Mouse (Mus musculus): ENCODE data around the gene Svip.

The Svip gene

DNA sequence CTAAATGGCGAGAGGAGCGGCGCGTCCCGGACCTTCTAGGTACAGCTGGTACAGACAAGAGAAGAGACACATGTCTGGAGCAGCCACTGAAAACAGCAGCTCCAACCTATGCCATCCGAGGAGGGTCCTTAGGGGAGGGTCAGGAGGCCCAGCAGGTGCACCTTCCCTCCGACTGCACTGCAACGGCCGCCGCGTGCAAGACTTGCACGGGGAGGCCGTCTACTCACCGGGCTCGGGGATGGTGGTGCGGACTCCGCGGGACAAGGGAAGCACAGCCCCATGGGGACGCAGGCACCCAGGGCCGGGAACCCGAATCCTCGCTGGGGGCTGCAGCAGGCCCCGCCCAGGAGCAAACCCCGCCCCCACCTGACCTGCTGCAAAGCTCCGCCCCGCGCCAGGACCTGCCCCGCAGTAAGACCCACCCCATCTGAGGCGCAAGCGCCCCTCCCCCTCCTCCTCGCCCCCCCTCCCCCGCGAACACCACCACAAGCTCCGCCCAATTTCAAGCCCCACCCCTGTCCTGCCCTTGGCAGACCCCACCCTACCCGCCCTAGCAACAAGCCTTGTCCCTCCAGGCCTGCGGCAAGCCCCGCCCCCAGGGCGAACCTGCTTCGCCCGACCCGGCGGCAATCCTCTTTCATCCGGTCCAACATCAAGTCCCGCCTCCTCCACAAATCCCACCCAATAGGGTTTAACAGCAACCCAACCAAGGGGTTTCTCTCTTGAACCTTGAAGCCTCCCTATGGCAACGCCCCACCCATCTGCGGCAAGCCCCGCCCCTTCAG is at the start of gene Svip:
Svip (minus strand) TSS at position 508 of the 785 bp plus-strand sequence.
- DNase-seq (ENCODE audit: low read depth, low spot score) = peak; percentile 95

GRCm38 (mm10) chr7:52037600-52038582 is 32.1 kb upstream of the Svip start:
- DNase-seq (ENCODE audit: low read depth, low spot score) = peak; percentile 18

DNA sequence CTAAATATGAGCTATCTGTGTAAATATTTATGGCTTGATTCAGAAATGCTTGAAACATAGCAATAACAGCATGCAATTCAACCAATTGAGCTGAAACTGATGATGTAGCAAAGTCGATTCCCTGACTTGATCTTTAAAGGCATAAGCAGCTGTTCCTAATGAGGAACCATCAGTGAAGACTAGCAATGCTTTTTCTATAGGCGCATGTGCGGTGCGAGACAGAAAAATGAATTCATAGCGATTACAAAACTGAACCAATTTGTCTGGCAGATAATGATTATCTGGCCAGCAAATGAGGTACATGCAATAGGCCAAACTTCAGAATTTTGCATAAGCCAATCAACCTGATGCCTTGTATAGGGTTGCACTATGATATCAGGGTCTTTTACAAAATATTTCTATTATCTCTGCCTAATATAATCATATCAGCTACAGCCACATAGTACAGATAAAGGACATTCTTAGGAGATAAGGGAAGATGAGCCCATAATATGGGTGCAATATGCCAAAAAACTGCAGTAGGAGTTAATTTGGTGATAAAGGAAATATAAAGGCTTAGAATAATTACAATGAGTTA is 18.3 kb upstream of the Svip start:
- DNase-seq (ENCODE audit: low read depth, low spot score) = no peak

DNA sequence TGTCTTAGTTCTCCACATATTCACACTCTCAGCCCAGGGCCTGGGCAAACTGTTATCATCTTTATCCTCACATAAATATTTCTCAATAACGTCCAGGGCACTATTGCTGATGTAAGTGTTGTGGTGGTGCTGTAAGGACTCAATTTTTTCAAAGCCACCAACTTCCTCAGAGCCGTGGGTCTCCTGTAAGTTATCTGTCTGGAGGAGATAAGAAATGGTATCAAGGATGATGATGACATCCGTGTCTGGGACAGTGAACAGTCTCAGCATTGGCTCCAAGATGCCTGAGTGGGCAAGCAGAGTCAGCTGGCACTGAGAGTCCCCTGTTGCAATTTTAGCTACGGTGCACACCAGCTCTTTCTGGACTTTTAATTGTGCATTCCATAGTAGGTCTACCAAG is 16.2 kb upstream of the Svip start:
- no peak for DNase-seq (ENCODE audit: low read depth, low spot score)

- DNase-seq (ENCODE audit: low read depth, low spot score) = no peak
Measured at GRCm38 (mm10) chr7:52015628-52016027, 9.8 kb upstream of the Svip start, which contains the start of gene 1700015G11Rik. Gene 1700015G11Rik (minus strand): TSS chr7:52015728.

DNA sequence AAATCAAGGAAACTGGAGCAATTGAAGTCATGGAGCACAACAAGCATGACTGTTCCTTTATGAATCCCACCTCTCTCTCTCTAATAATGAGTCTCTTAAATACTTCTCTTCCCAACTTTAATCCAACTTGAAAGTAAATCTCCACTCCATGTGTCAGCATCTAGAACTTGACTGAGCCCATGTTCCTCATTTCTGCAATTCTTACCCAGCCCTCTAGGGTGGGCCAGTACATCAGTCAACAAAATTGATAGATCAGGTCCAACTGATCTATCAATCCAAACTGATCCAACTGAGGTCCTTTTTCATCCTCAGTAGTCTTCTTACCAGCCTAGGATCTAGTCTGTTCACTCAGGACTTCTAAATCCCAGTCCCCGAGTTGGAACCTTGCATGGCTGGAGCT is 9.4 kb upstream of the Svip start:
- no peak for DNase-seq (ENCODE audit: low read depth, low spot score)

GRCm38 (mm10) chr7:52013457-52013856 is 7.6 kb upstream of the Svip start:
- no peak for DNase-seq (ENCODE audit: low read depth, low spot score)

DNA sequence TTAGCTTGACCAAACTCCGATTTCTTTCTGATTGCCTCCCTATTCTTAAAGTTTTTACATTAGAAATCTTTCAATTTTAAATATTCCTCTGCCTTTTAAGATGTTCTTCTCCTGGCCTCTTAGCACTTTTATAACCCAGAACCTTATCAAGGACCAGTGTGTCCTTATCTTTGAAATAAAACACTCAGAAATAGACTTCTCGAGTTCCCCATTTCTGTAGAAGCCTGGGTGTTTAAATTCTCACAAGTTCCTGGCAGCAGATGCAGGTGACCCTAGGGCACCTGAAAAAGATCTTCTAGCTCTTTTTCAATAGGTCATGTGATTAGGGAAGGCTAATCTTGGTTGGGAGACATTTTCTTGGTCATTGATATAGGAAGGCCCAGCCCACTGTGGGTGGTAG is 1.3 kb upstream of the Svip start:
- no peak for DNase-seq (ENCODE audit: low read depth, low spot score)

DNA sequence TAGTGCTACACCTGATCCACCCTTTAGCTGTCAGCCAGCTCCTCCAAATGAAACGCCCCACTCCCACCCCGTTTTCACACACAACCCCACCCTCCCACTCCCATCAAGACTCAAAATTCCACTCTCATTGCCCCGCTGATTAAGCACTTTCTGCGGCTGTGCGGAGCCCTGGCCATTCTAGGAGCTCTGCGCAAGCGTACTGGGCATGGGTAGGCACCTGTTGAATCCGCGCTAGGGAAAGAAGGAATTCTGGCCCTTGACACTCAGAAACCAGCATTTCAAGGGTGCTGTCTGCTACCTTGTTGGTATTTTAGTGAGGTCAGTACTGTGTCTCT is 445 bp upstream of the Svip start:
- DNase-seq (ENCODE audit: low read depth, low spot score) = no peak

DNA sequence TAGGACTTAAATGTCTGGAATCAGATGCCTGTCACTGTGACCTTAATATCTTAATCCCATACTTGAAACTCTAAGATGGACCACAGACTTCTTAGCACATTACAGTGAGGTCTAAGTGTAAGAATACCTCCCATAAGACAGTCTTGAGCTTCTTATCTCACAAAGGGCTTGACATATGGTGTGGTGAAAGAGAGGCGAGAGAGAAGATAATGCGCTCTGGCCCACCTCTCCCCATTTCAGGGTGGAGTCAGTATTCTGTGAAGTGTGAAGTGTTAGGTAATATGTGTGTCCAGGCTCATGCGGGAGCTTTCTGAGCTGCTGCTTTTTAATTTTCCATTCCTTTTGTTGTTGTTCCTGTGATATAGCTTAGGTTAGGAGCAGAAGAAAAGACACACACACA is 14.8 kb downstream of the Svip start:
- peak; percentile 34 for DNase-seq (ENCODE audit: low read depth, low spot score)

GRCm38 (mm10) chr7:51986909-51987308 is 18.9 kb downstream of the Svip start:
- no peak for DNase-seq (ENCODE audit: low read depth, low spot score)

GRCm38 (mm10) chr7:51985763-51986162 is 20.1 kb downstream of the Svip start:
- no peak for DNase-seq (ENCODE audit: low read depth, low spot score)

DNA sequence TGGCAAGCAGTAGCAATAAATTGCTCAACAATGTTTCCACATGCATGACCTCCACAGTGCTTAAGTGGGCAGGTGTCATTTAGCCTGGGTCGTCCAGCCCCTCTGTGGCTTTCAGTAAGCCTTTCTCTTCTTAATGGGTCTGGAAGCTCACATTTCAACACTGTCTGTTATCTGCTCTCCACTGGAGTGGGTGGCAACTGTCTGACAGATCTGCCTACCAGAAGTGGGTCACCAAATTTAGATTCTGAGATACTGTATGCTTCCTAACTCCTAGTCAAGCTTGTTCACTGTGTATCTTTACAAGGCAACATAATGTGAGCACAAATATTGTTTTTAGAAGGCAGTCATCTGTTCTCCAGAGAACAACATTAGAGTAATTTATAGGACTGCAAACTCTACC is 23.5 kb downstream of the Svip start:
- no peak for DNase-seq (ENCODE audit: low read depth, low spot score)

- DNase-seq (ENCODE audit: low read depth, low spot score) = no peak
Measured at GRCm38 (mm10) chr7:51979271-51979670, 26.5 kb downstream of the Svip start.

- DNase-seq (ENCODE audit: low read depth, low spot score) = no peak
Measured at GRCm38 (mm10) chr7:51975181-51975580, 30.6 kb downstream of the Svip start.

DNA sequence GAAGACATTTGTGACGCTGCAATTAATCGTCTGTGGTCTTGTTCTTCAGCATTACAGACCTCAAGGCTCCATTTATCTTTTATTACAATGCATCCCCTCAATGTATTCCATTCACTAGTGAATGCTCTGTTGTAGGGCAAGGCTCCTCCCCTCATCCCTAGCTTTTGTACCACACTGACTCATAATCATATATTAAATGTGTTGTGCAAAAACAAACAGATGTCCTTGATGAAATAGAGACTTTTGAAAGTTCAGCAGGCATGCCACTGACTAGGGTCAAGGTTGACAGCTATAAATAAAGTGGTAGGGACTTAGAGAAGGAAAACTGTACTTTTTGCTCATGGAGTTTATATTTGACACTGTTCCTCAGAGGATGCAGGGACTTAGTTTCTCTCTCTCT is 32.3 kb downstream of the Svip start:
- no peak for DNase-seq (ENCODE audit: low read depth, low spot score)

GRCm38 (mm10) chr7:51973091-51973490 is 32.7 kb downstream of the Svip start:
- DNase-seq (ENCODE audit: low read depth, low spot score) = no peak

GRCm38 (mm10) chr7:51972252-51972855 is 33.5 kb downstream of the Svip start:
- DNase-seq (ENCODE audit: low read depth, low spot score) = peak; percentile 32

DNA sequence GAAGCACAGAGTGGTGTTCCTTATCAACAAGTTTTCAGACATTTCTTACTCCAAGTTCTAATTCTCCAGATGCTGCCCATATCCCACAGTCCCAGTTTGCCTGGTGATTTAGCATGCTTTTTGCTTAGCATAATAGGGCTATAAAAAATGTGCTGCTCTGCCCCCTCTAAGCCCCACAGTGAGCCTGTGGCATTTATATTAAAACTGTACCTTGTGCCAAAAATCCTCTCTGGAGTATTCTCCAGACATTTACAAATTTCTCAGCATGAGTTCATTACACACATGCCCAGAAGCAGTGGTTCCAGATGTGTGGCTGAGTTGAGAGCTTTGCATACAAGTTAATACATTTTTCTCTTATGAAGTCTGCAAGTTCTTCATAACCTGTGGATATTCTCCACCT is 36.4 kb downstream of the Svip start:
- no peak for DNase-seq (ENCODE audit: low read depth, low spot score)

GRCm38 (mm10) chr7:51967581-51967980 is 38.2 kb downstream of the Svip start:
- DNase-seq (ENCODE audit: low read depth, low spot score) = no peak

DNA sequence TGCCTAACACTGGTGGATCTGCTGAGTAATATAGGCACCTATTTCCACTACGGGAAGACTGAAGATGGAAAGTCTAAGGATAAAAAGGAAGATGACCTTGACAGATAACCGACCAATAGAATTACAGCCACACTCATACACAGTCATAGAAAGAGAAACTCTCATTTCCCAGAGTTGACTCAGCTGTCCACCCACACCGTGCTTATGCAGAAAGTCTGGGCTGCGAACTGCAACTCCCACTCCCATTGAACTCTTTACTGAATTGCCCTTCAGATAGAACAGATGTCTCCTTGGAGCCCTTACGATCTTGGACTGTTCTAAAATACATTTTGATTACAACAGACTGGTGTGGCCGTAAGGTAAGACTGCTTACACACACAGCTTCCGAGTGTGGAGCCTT is 41.1 kb downstream of the Svip start:
- no peak for DNase-seq (ENCODE audit: low read depth, low spot score)
